ENCODE assay signal across 22 mouse cellular contexts in the genomic region with DNA sequence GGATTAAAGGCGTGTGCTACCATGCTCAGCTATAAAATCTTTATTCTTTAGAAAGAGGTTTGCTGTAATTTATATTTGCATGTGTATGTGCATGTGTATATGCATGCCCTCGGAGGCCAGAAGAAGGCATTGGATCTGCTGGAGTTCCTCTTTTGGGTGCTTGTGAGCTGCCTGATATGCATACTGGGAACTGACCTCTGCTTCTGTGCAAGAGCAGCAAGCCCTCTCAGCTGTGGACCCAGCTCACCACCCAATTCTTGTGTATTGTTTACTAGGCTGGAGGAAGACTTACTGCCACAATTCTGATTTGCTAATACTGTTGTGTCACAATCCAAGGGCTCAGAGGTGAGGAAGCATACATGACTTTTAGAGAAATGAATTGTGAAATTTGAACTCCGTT. TPM values are rescaled to one million over a fixed set of nuclear protein-coding genes. Genes with fewer than 3 reads are reported as not detected.
DNase-seq lines count a peak whose midpoint lies in the region; ATAC-seq lines count a peak whose summit lies in the region.
"Had no signal": no experiment of that assay in that cellular context is flagged by ENCODE, and none has a peak within 500 bp of the region (broad histone marks: within the 10 kb centered on the region; RNA-seq: fewer than 3 reads in every experiment).

No protein-coding gene starts in this region.

- H3K4me2 ChIP-seq in liver, embryonic 12.5 days, result no peak overlapping the region
- H3K4me2 ChIP-seq: embryonic facial prominence, embryonic 15.5 days; heart, embryonic 13.5 days had no signal

- H3K9ac ChIP-seq in liver, embryonic 12.5 days, result no peak overlapping the region
- H3K9ac ChIP-seq: embryonic facial prominence, embryonic 15.5 days; heart, embryonic 13.5 days had no signal

- H3K4me1 ChIP-seq in liver, embryonic 12.5 days, result peaks cover 48% of the 10 kb centered on the region

- no peak overlapping the region for H3K27ac ChIP-seq in liver, embryonic 12.5 days
- H3K27ac ChIP-seq: embryonic facial prominence, embryonic 15.5 days; forebrain, embryonic 10.5 days; heart, embryonic 13.5 days; hindbrain, embryonic 10.5 days had no signal

- WGBS in liver, embryonic 12.5 days (ENCODE audit: insufficient replicate concordance), result 70% methylated on average over 3 of the region's 3 CpGs

- DNase-seq in liver (peak; percentile 11), adipocyte (ENCODE audit: low spot score) (peak; percentile 65)
- peak; percentile 59 for DNase-seq in lung, postnatal 25 days (ENCODE audit: low spot score)
- DNase-seq in cerebellum, adult 9-10 months, result no peak
- DNase-seq: adrenal gland, adult 2 months; cerebellum, adult 2 months; embryo, embryonic 11 days; gastrocnemius, postnatal 25 days; kidney, adult 8-10 months; kidney, postnatal 36 days; layer of hippocampus, adult 9-11 months; midbrain, embryonic 14.5 days; thymus, postnatal 4 days had no signal

- H3K36me3 ChIP-seq in liver, embryonic 12.5 days, result no peaks in the 10 kb centered on the region
- H3K36me3 ChIP-seq: embryonic facial prominence, embryonic 15.5 days; forebrain, embryonic 10.5 days; heart, embryonic 13.5 days; hindbrain, embryonic 10.5 days had no signal

- ATAC-seq in liver, embryonic 12.5 days, result no peak
- ATAC-seq in neutrophil, adult 5-6 weeks (ENCODE audit: extremely low read depth, insufficient number of reproducible peaks, low FRiP score, poor library complexity, severe bottlenecking), result peak; percentile 42
- no peak for ATAC-seq in CD4-positive, CD25-positive, alpha-beta regulatory T cell, adult 4 months
- ATAC-seq: inflammation-experienced regulatory T-cells, adult 6 months had no signal

- H3K9me3 ChIP-seq in liver, embryonic 12.5 days (replicated peaks), result no peaks in the 10 kb centered on the region
- H3K9me3 ChIP-seq: embryonic facial prominence, embryonic 15.5 days; forebrain, embryonic 10.5 days; G1E; heart, embryonic 13.5 days; hindbrain, embryonic 10.5 days had no signal

- no peak overlapping the region for H3K4me3 ChIP-seq in liver, embryonic 12.5 days
- H3K4me3 ChIP-seq: embryonic facial prominence, embryonic 15.5 days; forebrain, embryonic 10.5 days; heart, embryonic 13.5 days; hindbrain, embryonic 10.5 days had no signal

- no peaks in the 10 kb centered on the region for H3K27me3 ChIP-seq in liver, embryonic 12.5 days (replicated peaks)
- H3K27me3 ChIP-seq: embryonic facial prominence, embryonic 15.5 days; heart, embryonic 13.5 days had no signal

RNA-seq across cellular contexts. Expression of gene Cds2, which starts 3.1 kb away (rescaled TPM):
- polyA plus RNA-seq in liver, embryonic 12.5 days (2016; fragmentation: Nextera tagmentation; extraction: Ambion mirVana), result 13.7 and 15.4 TPM in 2 replicates
- 87.8 and 90.5 TPM in 2 replicates for total RNA-seq in neutrophil, adult 5-6 weeks (2017)
- 10 to 100 TPM; 19.5 to 25.8 TPM for polyA plus RNA-seq in CD4-positive, CD25-positive, alpha-beta regulatory T cell, adult 4 months (2017; shearing (Covaris generic))

RNA-seq across cellular contexts. Expression of gene Pcna, which starts 13.0 kb away (rescaled TPM):
- polyA plus RNA-seq in liver, embryonic 12.5 days (2016; fragmentation: Nextera tagmentation; extraction: Ambion mirVana), result 353 and 360 TPM in 2 replicates
- 123 and 149 TPM in 2 replicates for total RNA-seq in neutrophil, adult 5-6 weeks (2017)
- 100 to 1,000 TPM; 137 to 146 TPM for polyA plus RNA-seq in CD4-positive, CD25-positive, alpha-beta regulatory T cell, adult 4 months (2017; shearing (Covaris generic))

RNA-seq across cellular contexts. Expression of gene Tmem230, which starts 18.5 kb away (rescaled TPM):
- 24.4 and 25.7 TPM in 2 replicates for polyA plus RNA-seq in liver, embryonic 12.5 days (2016; fragmentation: Nextera tagmentation; extraction: Ambion mirVana)
- 20.5 and 36.1 TPM in 2 replicates for total RNA-seq in neutrophil, adult 5-6 weeks (2017)
- 10 to 100 TPM; 30.1 to 39.8 TPM for polyA plus RNA-seq in CD4-positive, CD25-positive, alpha-beta regulatory T cell, adult 4 months (2017; shearing (Covaris generic))
